Mouse (Mus musculus) thymus, postnatal 0 days (tissue): ENCODE measurements around the gene Ddc. TPM values are rescaled to one million over a fixed set of nuclear protein-coding genes. Genes with fewer than 3 reads are reported as not detected.

ENCODE experiments used
- DNase-seq: peaks from one replicate; pipeline ENCODE4 v3.0.0-alpha.2; 2015; ENCODE audit warnings: low spot score
- polyA plus RNA-seq: library from polyadenylated mRNA; unstranded; fragments of >200 nt; fragmentation: Nextera tagmentation; extraction: Ambion mirVana; gene quantifications from 2 replicates; pipeline ENCODE4 v1.2.1, GENCODE M21; 2015

Gene Ddc
- polyA plus RNA-seq, 1 experiment from 2014 or later: 7.8 TPM

GRCm38 (mm10) chr11:11849513-11850311, 48.2 kb downstream of the Ddc start:
- DNase-seq: no peak

DNA sequence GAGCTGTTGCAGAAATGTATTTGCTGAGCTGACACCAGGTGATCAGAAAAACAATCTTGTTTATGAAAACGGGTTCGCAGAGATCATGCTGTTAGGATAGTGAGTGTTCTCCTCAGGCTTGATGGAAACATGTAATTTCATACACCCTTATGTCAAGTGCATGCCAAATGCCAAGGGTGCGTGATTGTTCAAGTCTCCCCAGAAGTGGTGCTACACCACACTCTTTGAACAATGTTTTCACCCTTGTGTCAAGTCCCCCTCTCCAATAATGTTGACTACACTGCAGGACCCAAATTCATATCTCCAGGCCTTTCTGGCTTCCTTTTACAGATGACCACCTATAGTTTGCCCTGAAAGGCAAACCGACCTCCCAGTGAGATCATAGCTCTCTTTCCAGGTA, 49.5 kb downstream of the Ddc start:
- no peak for DNase-seq

DNA sequence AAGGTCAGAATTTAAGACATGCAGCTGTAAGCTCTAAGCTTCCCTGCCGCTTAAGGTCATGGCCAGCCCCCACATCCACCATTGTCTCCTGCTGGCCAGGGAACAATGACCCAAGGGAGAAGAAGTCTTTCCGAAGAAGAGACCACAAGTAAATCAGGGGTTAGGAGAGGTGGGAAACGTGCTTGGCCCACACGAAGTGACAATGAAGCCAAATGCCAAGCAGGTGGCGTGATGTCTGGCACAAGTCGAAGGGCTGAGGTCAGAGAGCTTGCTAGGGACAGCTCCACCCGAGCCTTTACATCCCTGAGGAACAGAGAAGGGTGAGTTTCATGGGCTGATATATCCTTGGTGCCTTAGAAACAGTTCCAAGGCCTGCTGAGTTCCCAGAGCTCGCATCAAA, 52.9 kb downstream of the Ddc start:
- DNase-seq: no peak

DNA sequence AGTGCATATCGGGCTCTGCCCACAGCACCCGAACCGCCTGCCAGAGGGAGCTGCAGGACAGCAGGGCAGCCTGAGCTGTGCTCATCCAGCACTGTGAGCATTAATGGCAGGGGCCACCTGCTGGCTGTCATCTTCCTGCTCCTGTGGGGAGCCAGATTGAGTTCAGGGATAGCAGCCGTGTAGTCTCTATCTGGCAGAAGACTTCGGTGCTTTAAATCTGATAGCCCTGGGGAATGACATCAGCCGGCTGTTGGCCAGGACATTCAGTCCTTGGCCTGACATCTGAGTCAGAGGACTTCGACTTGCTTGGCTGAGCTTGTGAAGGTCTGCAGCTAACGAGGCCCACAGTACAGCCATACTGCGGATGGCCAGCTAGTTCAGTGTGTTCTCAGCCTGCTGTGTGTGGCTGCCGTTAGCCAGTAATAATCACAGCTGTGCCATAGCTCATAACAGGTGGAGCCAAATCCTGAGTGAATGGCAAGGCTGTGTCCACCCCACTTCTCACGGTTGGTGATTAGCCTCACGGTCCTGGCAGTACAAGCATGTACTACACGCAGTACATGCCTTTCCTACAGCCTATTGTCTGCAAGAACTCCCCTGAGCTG, 53.5 kb downstream of the Ddc start:
- DNase-seq: no peak

- no peak for DNase-seq
These were observed 56.4 kb downstream of the Ddc start for GRCm38 (mm10) chr11:11841590-11841989.

DNA sequence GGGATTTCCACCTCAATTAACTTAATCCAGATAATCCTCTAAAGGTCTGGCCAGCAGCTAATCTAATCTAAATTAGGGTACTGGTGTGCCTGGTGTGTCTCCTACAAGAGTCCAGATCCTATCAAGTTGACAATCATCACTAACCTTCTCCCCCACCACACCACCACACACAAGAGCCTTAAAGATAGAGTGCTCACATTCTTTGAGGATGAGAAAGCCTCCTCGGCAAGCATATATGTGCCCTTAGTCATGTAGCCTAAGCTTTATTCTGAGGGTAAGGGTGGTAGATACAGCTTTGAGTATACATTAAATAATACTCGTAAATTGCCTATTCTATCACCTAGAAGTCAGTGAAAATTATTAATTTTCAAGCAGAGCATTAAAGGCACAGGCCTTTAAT, 57.2 kb downstream of the Ddc start:
- no peak for DNase-seq

GRCm38 (mm10) chr11:11839874-11840273, 58.1 kb downstream of the Ddc start:
- DNase-seq: no peak

DNA sequence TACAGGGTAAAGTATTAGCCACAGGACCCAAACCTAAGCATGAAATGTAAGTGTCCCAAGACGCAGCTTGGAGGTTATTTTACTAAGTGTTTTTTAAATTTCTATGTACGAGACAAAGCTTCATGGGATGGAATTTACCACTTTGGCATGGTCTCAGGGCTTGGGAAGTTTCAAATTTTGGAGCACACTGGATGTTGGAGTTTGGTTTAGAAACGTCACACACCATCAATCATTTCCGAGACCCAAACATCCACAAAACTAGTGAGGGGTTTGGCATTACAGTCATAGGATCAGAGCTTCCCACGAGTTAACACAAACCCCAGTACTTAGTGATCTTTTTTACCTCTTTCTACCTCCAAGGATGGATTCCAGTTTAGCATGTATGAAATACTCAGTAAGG, 60.6 kb downstream of the Ddc start:
- no peak for DNase-seq

- no peak for DNase-seq
These were observed 61.1 kb downstream of the Ddc start for GRCm38 (mm10) chr11:11836713-11837370.

GRCm38 (mm10) chr11:11836262-11836661, 61.7 kb downstream of the Ddc start:
- DNase-seq: no peak

GRCm38 (mm10) chr11:11835791-11836190, 62.2 kb downstream of the Ddc start:
- no peak for DNase-seq

GRCm38 (mm10) chr11:11835361-11835760, 62.6 kb downstream of the Ddc start:
- DNase-seq: no peak

DNA sequence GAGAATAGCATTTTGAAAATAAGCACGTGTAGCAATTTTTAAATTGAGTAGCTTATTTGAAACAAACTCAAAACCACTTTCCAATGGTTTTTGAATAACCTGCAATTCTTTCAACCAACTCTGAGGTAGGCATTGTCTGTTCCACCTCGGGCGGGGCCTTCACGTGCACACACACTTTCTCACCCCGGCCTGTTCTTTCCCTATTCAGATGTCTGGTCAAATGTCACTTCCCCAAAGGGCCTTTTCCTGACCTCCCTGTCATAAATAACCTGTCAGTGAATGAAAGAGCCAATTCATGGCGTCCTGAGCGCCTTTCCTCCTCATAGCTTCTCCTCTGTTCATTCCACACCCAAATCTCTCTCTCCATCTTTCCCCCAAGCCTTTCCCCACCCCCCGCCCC, 64.8 kb downstream of the Ddc start:
- DNase-seq: no peak

DNA sequence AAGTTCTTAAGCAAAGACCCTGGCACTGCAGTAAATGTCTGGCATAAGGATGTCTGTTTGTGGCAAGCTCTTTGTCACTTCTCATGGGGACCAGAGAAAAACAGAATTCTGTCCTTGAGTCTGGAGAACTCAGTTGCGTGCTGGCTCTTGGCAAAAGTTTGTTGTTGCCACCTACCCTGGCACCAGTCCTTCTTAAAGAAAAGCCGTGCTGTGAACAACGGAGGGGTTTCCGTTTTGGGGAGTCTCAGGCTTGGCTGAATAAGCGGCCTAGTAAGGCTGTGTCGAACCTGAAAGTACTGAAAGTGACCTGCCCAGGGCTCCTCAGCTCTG, 65.2 kb downstream of the Ddc start:
- no peak for DNase-seq

GRCm38 (mm10) chr11:11831940-11832754, 65.8 kb downstream of the Ddc start:
- no peak for DNase-seq

DNA sequence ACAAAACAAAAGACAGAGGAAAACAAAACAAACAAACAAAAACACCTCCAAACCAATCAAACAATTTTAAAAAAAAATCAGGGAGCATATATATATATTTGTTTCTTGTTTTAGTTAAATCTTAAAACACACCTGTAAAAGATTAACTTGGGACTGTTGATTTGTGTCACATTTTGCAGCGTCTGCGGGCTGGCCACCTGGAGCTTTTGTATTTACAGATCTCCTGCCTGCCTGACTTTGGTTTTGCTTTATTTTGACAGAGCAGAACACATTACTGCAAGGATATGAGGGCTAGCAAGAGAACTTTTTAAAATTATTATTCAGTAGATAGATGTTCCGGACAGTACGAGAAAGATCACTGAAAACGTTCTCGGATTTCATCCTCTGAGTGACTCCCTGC, 66.4 kb downstream of the Ddc start:
- no peak for DNase-seq

DNA sequence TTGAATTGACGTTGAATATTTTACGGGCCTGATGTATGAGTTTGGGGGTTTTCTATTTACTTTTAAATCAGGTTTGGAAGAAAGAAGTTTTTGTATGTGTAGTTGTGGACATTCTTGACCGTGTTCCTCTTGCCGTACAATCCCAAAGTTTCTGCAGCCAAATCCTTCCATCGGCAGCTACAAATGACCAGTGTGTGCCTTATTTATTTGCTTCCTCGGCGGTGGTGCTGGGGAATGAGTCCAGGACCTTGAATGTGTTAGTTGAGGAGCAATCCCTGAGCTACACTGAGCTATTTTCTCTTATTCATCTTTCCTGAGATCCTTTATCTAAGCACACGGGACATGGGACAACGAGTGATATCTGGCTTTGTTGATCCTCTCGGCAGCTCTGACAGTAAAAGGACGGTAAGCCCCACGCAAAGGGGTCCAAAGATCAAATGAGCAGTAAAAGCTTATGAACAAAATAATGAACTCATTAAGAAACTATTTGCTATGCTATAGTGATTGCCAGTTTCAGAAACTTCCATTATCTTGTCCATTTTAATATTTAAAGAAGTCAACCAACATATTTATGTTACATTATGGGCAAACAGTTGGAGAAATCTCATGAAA, 67.0 kb downstream of the Ddc start:
- DNase-seq: no peak

DNA sequence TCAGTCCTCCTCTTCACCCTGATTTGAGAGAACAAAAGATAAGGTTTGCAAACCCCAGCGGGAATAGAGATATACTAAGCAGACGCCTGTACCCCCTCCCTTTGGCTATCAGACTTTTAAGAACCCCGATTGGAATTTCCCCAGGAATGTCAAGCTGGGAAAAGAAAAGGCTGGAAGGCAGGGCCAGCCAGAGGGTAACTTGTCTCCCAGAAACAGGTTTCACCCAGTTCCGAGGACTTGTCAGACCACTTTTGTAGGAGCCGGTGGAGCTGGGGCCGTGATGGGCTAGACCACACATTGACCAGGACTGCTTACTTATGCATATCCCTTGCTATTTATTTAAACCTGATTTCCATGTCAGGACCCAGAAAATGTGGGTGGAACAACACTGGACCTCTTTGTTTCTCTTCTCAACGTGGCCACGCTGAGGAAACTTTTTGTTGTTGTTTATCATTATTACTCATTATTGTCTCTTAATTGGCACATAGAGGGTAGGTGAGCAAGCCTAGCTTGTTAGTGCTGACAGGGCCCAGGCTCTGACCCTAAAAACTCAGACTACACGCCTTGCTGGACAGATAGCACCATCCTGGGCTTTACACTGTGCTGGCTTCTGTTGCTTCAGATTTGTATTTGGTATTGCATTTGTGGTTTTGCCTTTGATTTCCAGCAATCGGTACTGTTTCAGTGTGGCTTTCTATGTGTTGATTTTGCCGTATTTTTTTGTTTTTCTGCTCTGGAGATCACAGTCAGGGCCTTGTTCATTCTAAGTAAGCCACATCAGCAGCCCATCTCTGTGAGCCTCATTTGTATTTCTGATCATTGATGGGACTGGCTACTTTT, 68.6 kb downstream of the Ddc start:
- no peak for DNase-seq

DNA sequence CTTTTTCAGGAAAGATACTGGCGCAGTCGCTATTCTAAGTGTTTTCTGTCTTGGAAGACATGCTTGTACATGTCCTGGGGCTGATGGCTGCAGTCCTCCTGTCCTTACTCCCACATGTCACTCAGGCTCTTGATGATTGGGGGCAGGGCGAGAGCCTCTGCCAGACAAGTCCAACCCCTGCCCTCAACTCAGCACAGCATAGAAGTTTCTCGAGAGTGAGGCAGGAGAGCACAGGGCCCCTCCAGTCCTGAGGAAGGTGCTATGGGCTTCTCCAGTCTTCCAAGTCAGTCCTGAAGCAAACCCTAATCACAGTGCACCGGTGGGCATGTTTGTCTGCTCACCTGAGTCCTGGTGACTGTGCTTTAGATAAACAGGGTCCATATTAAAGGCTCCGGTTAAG, 69.2 kb downstream of the Ddc start:
- DNase-seq: no peak

GRCm38 (mm10) chr11:11828251-11828650, 69.7 kb downstream of the Ddc start:
- no peak for DNase-seq

GRCm38 (mm10) chr11:11826475-11826874, 71.5 kb downstream of the Ddc start:
- peak; percentile 42 for DNase-seq
